Mouse (Mus musculus): Measurements from ENCODE around the gene Tapbp. TPM values are rescaled to one million over a fixed set of nuclear protein-coding genes. Genes with fewer than 3 reads are reported as not detected.

The Tapbp gene
- total RNA-seq, 1 experiment from 2014 or later, result 198 TPM

DNA sequence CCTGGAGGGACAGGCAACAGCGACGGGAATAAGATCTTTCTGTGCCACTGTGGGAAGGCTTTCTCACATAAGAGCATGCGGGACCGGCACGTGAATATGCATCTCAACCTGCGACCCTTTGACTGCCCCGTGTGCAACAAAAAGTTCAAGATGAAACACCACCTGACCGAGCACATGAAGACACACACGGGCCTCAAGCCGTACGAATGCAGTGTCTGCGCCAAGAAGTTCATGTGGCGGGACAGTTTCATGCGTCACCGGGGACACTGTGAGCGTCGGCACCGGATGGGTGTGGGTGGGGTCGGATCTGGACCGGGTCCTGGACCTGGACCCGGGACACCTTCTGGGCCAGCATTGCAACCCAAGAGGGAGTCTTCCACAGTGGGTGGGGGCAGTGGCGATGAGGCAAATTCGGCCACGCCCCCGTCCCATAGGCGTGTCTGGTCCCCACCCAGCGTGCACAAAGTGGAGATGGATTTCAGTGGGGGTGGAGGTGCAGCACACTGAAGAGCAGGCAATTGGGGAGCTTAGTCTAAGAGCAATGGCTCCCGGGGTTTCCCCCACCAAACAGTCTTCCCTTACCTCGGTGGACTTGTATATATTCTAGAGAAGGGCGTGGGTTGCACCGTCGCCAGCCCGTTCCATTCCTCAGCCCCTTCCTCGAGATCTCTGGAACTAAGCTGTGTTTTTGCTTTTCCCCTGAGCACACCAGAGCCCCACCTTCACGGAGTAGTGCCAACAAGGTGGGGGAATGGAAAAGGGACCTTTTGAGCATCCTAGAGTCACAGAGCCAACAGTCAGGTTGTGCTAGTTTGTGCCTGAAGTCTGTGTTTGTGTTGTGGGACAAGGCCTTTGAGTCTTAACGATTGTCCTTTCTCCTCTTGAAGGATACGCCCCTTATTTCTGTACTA is 2.8 kb downstream of the Tapbp start:
- ATAC-seq (ENCODE audit: extremely low read depth, insufficient number of reproducible peaks, low FRiP score, poor library complexity, severe bottlenecking), result no peak

DNA sequence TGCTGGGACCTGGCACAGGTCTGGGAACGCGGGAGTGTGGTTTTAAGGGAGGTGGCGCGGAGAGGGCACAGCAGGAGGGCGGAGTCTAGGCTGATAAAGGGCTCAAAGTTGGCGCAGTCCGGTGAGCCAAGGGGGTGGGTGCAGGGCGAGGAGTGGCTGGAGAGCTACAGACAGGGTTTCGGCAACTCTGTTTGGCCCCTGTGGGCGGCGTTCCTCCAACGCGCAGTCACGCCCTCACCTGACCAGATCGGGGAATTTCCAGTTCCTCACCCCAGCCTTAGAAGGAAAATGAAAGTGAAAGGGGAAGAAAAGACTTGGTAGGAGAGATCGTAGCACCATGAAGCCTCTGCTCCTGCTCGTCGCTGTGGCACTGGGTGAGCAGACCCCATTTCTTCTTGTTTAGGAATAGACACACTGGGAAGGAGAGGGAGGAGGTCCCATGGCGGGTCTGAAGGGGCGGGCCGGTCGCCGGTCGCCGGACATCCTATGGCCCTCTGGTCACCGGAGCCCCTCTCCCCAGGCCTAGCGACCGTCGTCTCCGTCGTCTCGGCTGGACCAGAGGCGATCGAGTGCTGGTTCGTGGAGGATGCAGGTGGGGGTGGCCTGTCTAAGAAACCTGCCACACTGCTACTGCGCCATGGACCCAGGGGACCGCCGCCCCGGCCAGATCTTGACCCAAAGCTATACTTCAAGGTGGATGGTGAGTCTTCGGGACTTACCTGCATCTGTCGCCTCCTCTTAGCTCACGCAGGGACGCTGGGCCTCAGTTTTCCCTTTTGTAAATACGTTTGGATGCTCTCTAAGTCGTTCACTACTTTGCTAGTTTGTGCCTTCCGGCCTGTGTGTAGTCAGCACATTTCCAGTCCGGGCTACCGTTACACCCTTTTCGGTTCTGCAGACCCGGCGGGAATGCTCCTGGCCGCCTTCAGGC is 3.9 kb downstream of the Tapbp start:
- ATAC-seq (ENCODE audit: extremely low read depth, insufficient number of reproducible peaks, low FRiP score, poor library complexity, severe bottlenecking), result peak; percentile 74

DNA sequence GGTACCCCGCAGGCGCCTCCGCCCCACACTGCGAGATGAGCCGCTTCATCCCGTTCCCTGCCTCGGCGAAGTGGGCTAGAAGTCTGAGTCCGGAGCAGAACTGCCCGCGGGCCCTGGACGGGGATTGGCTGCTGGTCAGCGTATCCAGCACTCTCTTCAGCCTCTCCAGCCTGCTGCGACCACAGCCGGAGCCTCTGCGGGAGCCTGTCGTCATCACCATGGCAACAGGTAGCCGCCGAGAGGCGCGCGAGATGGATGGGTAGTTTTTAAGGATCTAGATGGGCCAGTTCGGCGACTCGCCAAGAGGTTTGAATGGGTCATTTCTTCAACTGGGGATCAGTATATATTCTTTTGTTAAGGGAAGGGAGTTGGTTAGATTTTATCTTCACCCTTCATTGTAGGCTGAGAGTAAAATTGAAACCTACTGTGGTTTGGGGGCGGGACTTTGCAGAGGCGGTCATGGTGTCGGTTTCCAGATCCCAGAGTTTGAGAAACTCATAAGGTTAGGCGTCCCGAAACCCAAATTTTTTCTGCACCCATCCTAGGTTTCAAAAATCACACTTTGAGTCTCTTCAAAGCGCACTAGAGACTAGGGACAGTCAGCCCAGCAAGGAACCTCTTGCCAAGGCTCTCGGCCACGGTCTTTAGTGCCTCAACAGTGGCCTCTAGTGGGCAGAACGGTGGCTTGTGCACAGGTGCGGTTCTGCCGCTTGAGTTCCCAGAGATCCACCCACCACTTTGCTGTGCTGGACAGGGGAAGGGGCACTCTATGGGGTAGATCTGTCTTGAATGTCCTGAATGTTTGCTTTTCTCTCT is 4.8 kb downstream of the Tapbp start:
- peak; percentile 50 for ATAC-seq (ENCODE audit: extremely low read depth, insufficient number of reproducible peaks, low FRiP score, poor library complexity, severe bottlenecking)

DNA sequence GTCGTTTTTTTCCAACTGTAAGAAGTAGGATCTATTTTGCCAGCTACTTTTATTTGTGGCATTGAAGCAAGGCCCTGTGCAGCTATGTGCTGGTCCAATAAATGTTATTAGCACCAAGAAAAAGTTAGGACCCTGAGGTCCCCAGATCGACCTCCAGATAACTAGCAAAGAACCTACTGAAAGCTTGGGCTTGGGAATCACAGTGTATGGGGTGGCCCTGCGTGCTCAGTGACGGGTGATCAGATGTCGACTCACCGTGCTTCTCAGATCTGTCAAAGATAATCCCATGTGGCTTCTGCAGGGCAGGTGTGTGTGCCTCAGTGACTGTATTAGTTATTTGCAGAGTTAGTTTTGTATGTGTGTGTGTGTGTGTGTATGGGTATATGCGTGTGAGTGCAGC is 5.7 kb downstream of the Tapbp start:
- ATAC-seq (ENCODE audit: extremely low read depth, insufficient number of reproducible peaks, low FRiP score, poor library complexity, severe bottlenecking), result no peak

DNA sequence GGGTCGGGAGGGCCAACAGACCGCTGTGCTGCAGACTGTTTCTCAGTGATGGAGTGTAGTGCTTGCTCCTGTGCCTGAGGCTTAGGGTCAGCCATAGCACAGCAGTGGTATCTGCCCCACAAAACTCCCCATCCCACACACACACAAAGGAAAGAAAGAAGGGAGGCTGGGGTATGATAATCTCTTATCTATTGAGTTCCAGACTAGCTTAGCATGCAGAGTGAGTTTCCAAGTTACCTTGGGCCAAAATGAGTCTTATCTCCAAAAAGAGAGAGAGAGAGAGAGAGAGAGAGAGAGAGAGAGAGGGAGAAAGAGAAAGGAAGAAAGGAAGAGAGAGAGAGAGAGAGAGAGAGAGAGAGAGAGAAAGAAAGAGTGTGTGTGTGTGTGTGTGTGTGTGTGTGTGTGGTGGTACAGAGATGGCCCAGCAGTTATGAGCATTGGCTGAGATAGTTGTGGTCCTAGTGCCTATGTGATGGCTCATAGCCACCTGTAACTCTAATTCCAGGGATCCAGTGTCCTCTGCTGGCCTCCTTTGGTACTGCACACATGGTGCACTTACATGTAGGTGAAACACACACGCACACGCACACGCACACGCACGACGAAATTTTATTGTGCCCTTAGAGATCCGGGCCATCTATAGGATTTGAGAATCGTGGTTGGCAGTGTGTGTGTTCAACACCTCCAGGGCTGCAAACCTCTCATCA is 9.0 kb downstream of the Tapbp start:
- ATAC-seq (ENCODE audit: extremely low read depth, insufficient number of reproducible peaks, low FRiP score, poor library complexity, severe bottlenecking), result no peak

DNA sequence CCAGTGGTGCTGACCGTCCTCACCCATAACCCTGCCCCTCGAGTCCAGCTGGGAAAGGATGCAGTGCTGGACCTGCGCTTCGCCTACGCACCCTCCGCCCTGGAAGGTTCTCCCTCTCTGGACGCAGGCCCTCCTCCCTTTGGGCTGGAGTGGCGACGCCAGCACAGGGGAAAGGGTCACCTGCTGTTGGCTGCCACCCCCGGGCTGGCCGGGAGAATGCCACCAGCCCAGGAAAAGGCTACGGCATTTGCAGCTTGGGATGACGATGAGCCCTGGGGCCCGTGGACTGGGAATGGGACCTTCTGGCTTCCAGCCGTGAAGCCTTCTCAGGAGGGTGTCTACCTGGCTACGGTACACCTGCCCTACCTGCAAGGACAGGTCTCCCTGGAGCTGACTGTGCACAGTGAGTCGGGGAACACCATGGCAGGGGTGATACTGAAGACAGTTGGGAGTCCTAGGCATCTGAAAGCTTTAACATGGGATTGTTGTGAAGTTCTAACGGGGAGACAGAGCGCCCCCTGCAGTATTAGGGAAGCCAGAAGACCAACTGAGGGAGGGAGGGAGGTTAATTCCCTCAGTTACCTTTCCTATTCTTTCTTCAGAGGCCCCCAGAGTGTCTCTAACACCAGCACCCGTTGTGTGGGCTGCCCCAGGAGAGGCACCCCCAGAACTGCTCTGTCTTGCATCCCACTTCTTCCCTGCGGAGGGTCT is 9.9 kb downstream of the Tapbp start:
- no peak for ATAC-seq (ENCODE audit: extremely low read depth, insufficient number of reproducible peaks, low FRiP score, poor library complexity, severe bottlenecking)

DNA sequence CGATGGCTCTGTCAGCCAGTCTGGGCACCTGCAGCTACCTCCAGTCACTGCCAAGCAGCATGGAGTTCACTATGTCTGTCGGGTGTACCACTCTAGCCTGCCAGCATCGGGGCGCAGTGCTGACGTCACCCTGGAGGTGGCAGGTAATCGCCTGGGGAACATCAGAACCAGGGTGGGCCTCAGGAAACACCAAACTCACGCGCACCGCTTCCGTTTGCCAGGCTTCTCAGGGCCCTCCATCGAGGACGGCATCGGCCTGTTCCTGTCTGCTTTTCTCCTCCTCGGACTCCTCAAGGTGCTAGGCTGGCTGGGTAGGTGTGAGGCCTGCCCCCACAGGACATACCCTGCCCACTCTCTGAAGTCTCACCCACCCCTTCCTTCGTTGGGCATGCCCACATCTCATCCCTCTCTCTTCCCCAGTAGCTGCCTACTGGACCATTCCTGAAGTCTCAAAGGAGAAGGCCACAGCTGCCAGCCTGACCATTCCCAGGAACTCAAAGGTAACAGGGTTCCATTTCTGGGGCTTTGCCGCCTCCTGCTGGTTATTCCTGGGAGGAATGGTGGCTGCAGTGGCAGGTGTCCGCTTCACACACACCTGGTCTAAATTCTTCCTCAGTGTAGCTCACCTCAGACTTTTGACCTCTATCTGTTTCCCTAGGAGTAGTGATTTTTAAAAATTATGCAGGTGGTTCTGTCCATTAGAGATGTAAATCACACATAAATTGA is 10.7 kb downstream of the Tapbp start:
- ATAC-seq (ENCODE audit: extremely low read depth, insufficient number of reproducible peaks, low FRiP score, poor library complexity, severe bottlenecking), result no peak

DNA sequence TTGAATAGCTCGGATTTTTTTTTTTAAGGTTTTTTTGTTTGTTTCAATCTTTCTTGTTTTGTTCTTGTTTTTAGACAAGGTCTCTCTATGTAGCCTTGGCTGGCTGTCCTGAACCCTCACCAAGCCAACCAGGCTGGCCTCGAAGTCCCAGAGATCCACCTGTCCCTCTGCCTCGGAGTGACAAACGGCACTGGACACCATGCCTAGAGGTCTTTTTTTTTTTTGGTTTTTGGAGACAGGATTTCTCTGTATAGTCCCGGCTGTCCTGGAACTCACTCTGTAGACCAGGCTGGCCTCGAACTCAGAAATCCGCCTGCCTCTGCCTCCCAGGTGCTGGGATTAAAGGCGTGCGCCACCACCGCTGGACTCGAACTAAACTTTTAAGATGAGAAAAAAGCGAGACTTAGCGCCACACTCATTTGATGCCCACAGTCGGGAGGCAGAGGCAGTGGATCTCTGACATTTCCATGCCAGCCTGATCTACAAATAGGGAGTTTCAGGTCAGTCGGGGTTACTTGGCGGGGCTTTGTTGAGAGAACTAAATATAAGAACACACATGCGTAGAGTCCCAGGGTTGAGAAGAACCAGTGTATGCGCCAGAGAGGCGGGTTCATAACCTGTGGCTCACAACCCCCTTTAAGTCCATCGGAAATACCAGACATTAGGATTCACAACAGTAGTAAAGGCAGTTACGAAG is 12.7 kb downstream of the Tapbp start:
- no peak for ATAC-seq (ENCODE audit: extremely low read depth, insufficient number of reproducible peaks, low FRiP score, poor library complexity, severe bottlenecking)

DNA sequence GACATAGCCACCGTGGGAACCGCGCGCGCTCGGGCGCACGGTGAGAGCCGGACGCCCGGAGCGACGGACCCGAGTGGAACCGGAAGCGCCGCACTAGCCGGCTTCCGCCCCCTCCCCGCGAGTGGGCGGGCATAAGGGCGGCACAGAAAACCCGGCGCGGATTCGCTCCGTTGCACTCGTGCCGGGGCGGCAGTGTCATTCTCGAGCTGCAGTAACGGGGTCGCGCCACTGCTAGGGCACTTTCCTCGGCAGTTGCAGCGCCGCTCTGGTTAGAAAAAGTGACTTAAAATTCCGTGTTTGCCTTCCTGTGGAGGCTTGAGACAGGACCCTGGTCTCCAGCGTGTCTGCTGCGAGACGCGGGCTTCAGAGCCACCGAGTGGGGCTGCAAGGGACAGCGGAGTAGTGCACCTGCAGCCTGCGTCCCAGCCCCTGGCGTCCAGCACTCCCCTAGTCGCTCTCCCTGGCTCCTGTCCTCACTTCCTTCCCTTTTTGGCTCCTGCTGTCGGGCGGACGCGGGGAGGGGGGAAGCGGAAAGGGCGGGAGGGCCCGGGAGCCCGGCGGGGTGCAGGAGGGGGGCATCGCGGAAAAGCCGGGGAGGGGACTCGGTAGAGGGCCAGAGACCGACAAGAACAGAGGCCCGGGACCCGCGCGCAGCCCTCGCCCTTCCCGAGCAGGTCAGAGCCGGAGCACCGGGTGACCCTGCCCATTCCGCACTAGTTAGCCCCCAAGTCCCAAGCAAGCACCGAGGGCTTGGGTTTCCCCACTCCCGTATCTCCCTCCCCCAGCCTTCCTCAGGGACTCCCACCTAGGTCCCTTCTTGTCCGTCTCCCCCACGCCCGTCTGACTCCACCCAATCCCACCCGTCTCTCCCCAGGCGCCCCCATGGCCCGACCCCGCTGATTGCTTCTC is 13.9 kb downstream of the Tapbp start, which contains the start of gene Rgl2:
Rgl2 (plus strand) TSS at position 173 of the 909 bp plus-strand sequence.
- ATAC-seq (ENCODE audit: extremely low read depth, insufficient number of reproducible peaks, low FRiP score, poor library complexity, severe bottlenecking), result peak; percentile 55

DNA sequence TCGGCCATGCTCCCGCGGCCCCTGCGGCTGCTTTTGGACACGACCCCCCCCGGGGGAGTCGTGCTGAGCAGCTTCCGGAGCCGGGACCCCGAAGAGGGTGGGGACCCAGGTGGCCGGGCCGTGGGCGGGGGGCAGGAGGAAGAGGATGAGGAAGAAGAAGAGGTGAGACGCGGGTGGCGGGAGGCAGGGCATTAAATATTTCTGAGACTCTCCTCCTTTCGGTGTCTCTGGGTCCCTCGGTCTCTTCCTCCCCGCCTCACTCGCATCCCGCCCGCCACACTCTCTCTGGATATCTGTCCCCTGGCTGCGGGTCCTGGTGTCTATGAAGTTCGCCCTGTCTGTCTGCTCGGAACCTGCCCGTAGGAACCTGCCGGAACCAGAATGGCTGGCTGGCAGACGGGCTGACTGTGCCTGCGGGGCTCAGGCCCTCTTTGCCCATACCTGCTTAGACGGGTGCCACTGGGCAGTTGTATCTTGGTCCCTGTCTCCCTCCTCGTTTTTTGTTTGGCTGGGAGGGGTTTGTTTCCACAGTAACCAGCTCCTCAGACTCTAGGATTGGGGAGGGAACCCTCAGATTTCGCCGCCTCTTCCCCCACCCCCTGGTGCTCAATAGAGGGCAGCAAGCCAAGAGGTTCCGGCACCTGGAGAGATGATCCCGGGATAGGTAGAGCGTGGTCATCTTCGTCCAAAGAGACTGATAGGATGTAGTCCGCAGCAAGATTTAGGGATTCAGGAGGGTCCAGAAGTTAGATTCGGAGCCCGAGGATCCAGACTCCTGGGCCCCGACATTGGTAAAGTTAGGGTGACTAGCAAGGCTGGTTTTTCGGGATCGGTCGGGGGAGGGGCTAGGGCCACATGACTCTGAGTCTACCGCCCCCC is 14.8 kb downstream of the Tapbp start:
- peak; percentile 13; the same call in 1 of the 2 replicates for ATAC-seq (ENCODE audit: extremely low read depth, insufficient number of reproducible peaks, low FRiP score, poor library complexity, severe bottlenecking)

DNA sequence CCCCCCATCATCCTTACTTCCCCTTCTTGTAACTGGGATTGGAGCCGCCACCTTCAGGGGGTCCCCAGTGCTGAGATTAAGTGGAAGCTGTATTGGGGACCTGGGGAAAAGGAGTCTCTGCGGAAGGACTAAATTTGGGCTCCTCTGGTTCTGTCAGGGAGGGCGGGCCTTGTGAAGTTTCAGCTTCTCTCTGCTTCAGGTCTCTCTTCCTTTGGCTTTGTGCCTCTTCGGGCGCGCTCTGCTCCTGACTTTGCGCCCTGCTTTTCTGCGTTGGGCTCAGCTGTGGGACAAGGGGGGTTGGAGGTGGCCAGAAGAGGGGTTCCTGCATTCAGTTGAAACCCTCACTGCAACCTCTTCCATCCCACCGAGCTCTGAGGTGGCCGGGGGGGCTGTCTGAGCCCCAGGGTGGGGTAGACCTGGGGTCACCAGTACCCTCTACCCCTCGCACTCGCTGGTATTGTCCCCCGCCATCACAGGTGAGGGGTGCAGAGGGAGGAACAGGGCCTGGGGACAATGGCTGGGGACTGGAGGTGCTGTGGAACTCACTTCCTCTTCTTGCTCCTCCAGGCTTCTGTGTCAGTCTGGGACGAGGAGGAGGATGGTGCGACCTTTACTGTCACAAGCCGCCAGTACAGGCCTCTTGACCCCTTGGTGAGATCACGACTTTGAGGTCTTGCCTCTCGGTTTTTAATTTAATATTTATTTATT is 15.6 kb downstream of the Tapbp start:
- no peak for ATAC-seq (ENCODE audit: extremely low read depth, insufficient number of reproducible peaks, low FRiP score, poor library complexity, severe bottlenecking)

DNA sequence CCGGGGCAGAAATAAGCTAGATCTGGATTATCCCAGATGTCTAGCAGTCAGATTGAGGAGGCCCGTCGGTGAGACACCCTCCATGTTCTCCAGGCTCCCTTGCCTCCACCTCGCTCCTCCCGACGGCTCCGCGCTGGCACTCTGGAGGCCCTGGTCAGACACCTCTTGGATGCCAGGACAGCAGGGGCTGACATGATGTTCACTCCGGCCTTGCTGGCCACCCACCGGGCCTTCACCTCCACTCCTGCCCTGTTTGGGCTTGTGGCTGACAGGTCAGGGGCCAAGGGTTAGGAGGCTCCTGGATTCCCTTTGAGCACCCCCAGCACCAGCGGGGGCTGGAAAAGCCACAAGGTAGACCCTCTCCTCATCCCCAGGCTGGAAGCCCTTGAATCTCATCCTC is 16.2 kb downstream of the Tapbp start:
- no peak for ATAC-seq (ENCODE audit: extremely low read depth, insufficient number of reproducible peaks, low FRiP score, poor library complexity, severe bottlenecking)

DNA sequence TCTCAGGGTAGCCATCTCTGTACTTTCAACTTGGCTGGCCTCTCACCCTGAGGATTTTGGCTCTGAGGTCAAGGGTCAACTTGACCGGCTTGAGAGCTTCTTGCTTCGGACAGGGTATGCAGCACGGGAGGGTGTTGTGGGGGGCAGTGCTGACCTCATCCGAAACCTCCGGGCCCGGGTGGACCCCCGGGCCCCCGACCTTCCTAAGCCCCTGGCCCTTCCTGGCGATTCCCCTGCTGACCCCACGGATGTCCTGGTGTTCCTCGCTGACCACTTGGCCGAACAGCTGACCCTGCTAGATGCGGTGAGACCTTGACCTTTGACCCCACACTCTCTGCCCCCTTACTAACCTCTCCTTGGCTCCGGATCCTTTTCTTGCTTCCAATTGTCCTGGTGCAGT is 16.7 kb downstream of the Tapbp start:
- ATAC-seq (ENCODE audit: extremely low read depth, insufficient number of reproducible peaks, low FRiP score, poor library complexity, severe bottlenecking), result no peak

DNA sequence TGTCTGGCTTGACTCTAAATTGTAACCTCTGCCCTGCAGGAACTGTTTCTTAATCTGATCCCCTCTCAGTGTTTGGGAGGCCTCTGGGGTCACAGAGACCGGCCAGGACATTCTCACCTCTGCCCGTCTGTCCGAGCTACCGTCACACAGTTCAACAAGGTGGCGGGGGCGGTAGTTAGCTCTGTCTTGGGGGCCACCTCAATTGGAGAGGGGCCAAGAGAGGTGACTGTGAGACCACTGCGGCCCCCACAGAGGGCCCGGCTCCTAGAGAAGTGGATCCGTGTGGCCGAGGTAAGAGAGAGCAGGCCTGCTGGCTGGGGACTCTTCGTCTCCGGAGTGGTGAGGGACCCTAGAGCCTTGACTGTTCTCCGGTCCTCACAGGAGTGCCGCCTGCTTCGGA is 17.3 kb downstream of the Tapbp start:
- ATAC-seq (ENCODE audit: extremely low read depth, insufficient number of reproducible peaks, low FRiP score, poor library complexity, severe bottlenecking), result no peak

Data from neutrophil, adult 5-6 weeks (primary cell).